Mouse (Mus musculus) gastrocnemius, adult 8-10 months (tissue): Measurements from ENCODE around the gene Tbc1d14. TPM values are rescaled to one million over a fixed set of nuclear protein-coding genes. Genes with fewer than 3 reads are reported as not detected.

Source experiments
- DNase-seq, 2 experiments: peaks; one replicate each; pipeline ENCODE4 v3.0.0; 2022; ENCODE audit warnings: low spot score in 2 of 2
- total RNA-seq, 4 experiments: library from RNA; stranded (reverse); gene quantifications; 2 replicates each; pipeline ENCODE4 v1.2.4; 2022

Gene Tbc1d14
- total RNA-seq, 4 experiments from 2014 or later = 13.9 to 15.2 (median 15.1) TPM

- DNase-seq = no peak
Measured at GRCm38 (mm10) chr5:36578982-36579381, 14.1 kb downstream of the Tbc1d14 start.

- no peak for DNase-seq
Measured at GRCm38 (mm10) chr5:36576457-36576856, 16.6 kb downstream of the Tbc1d14 start.

DNA sequence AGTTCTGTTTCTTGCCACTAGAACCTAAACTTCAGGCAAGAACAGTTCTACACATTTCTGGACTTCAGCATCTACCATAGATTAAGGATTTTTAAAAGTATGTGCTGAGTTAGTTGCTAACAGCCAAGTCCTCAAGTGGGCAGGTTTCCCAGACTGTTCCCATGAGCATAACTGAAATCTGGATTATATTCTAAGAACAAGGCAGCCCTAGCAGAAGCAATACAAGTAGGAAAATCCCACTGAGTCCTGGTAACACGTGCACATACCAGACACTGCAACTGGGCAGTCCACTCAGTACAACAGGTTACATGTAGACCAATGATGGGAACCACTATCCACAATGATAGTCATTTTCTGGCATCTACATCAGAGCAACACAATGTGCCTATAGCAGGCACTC is 17.3 kb downstream of the Tbc1d14 start:
- DNase-seq = peak in 1 of 2 experiments; percentile 26

- DNase-seq = peak in 1 of 2 experiments; percentile 53
Measured at GRCm38 (mm10) chr5:36575227-36575626, 17.8 kb downstream of the Tbc1d14 start.

DNA sequence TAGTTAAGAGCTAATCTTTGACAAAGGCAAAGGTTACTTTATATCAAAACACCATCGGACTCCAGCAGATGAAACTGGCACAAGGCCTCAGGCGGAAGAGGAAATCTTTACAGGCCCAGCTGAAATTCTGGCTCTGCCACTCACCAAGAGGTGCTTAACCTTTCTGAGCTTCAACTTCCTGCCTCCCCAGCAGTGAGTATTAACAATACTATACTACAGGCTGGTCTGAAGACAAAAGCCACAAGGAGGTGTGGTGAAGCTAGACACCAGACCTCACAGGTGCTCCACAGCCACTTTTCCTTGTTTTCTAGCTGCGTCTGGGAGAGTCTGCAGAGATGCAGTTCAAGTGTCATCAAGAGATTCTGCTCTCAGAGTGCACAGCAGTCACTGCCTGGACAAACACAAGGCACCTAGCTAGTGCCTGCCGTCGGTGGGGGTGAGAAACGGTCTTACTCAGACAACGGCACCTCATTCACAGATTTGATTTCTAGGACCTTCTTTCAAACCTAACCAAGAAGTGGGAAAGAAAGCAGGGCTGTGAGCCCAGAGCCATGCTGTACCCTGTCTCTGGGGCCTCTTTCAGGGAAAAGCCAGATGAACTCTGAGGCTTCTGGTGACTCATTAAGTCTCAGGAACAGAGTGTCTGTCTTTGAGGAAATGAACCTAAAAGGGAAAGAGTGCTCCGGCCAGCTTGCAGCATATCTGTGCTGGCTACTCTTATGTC is 18.8 kb downstream of the Tbc1d14 start:
- DNase-seq = no peak

DNA sequence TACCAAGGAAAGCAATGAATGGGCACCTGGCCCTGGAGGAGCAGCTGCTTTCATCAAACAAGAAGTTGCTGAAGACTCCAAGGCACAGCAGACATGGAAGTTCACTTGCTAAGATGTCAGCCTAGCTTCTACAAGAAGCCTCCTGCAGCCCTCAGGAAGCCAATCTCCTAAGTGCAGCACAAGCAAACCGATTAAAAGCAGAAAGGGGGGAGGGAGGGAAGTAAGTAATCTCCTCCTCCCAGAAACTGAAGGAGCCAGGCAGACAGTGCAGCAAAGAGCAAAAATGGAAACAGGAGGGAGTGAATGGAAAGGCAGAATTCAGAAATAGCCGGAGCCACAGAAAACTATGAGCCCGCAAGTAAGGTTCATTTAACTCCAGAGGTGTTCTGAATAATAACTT is 19.7 kb downstream of the Tbc1d14 start:
- DNase-seq = no peak

DNA sequence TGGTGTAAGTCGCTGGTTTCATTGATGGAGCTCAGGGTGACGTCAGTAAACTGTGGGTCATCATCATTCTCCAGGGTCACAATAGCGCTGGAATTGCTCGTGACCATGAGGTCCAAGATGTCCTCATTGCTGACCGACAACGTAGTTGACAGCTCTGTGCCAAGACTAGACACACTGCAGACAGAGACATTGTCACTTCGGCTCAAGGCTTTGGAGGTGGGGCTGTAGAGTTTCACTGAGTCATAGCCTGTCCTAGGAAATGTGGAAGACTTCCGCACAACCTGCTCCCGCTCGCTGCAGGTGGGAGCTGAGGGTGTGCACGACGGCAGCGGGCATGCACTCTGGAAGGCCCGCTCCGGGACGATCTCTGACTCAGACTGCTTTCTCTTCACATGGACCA is 21.7 kb downstream of the Tbc1d14 start:
- DNase-seq = no peak

DNA sequence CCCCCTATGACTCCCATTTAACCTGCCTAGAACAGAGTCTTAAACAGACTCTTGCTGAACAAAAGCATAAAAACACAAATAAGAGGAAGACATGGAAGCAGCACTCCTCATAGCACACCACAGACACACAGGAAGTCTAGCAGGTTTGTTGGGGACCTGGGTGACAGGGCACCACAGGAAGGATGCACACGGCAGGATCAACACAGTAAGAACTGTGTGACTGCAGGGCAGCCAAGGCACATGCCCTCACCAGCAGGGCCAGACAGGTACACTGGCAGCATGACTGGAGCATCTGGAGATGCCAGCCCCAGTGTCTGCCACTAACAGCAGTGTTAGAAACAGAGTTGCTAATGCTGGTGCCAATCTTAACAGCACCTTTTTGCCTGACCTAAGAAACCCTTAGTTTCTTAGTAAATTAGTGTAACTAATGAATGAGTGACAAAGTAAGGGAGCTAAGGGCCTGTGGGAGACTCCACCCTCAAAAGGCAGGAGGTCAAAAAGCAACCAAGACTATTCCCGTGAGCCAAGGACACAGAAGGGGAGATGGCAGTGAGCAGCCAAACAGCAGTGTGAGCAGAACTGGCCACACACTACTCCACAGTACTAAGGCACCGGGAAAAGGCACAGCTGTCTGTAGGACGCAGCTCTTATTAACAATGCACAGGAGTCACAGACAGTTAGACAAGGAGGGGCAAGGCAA is 22.4 kb downstream of the Tbc1d14 start:
- no peak for DNase-seq

- DNase-seq = no peak
Measured at GRCm38 (mm10) chr5:36570098-36570497, 23.0 kb downstream of the Tbc1d14 start.

DNA sequence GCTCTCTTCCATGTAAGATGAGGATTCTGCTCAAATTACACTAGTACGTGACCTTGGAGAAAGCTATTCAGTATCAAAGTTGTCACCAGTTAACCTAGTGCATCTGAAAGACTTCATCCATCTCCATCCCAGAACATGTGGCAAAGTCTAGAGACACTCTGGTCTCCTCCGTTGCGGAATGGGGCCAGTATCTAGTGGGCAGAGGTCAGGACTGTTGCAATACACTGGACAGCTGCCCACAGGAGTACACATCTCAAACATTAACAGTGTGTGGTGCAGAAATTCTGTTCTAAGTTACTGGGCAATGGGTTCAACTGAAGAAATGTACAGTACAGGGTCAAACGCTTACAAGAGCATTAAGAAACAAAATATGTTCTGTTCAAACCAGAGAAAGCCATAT is 25.0 kb downstream of the Tbc1d14 start:
- DNase-seq = peak in 1 of 2 experiments; percentile 16

DNA sequence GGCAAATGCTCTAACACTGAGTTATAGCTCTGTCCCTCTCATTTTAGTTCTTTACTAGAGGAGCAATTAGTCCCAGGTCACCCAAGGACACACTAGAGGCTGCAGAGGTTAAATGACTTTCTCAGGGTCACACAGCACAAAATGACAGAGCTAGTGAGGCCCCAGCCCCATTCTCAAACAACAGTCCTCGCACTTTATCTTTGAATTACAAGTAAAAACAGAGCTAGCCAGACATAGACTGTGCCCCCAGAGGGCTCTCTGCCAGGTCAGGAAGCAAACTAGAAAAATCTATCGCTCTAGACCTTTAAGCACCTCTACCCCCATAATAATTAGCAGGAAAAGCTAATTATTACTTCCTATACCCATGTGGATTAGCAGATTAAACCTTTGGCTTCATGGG is 25.4 kb downstream of the Tbc1d14 start:
- no peak for DNase-seq

DNA sequence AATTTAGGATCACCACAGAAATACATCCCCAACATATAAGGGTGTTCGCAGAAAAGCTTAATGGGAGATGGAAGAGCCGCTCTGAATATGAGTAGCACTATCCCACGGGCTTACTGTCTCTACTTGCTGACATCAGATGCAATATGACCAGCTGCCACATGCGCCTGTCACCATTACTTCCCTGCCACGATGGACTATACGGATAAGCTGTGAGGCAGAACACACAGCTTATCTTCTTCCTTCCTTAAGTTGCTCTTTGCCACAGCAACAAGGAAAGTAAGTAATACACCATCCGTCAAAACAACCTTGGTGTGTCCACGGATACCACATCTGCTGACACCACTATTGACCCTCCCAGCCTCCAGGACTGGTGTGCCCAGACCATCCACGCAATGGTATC is 28.5 kb downstream of the Tbc1d14 start:
- DNase-seq = no peak

DNA sequence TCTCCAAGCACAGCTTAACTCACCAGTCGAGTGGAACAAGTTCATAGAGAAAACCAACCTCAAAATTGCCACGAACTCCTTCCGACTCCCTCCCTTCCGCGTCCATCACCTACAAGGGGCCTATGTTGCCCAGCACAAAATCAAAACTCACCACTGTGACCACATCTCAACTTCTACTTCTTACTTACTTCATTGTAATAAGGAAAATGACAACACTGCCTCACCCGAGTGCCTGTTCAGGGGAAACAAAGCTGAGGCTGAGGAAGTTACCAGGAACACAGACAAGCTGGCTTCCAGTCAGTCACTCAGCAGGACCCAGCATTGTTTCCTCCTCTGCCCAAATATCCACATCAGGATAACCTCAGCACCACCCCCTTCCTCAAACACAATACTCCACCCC is 29.3 kb downstream of the Tbc1d14 start:
- no peak for DNase-seq

- no peak for DNase-seq
Measured at GRCm38 (mm10) chr5:36562791-36563445, 30.2 kb downstream of the Tbc1d14 start.

GRCm38 (mm10) chr5:36561509-36561908 is 31.6 kb downstream of the Tbc1d14 start:
- DNase-seq = no peak

DNA sequence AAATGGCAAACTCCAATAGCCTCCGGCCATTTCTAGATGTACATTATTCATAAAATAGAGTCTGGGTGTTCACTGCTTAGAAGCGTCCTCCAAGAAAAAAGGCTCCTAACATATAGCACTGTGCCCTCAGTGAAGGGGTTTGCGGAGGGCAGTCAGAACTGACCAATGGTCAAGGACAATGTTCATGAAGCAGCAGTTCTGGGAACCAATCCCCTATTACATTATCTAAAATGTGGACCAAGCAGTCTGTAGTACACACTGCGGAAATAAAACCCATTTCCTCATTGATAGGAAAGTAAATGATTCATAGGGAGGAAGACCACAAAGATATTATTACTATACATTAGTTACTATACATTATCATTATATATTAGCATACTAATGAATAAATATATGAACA is 32.6 kb downstream of the Tbc1d14 start:
- no peak for DNase-seq

- DNase-seq = no peak
Measured at GRCm38 (mm10) chr5:36559510-36560235, 33.4 kb downstream of the Tbc1d14 start.

DNA sequence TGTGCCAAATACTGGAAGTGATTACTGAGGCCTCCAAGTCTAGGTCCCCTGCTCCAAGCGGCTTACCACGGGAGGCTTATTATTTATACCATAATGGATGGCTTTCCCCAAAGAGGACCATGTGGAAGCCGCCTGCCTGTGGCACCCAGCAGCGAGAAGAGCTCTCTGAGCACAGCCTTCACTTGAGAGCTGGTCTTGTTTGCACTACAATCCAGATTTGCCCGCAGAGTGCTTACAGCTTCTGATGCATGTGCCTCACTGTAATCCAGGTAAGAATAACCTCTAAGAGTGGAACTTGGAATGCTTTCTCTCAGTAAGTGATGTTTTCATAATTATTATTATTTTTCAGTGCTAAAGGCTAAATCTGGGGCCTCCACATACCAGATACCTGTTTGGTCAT is 34.0 kb downstream of the Tbc1d14 start:
- DNase-seq = no peak

- DNase-seq = no peak
Measured at GRCm38 (mm10) chr5:36558526-36558925, 34.5 kb downstream of the Tbc1d14 start.

DNA sequence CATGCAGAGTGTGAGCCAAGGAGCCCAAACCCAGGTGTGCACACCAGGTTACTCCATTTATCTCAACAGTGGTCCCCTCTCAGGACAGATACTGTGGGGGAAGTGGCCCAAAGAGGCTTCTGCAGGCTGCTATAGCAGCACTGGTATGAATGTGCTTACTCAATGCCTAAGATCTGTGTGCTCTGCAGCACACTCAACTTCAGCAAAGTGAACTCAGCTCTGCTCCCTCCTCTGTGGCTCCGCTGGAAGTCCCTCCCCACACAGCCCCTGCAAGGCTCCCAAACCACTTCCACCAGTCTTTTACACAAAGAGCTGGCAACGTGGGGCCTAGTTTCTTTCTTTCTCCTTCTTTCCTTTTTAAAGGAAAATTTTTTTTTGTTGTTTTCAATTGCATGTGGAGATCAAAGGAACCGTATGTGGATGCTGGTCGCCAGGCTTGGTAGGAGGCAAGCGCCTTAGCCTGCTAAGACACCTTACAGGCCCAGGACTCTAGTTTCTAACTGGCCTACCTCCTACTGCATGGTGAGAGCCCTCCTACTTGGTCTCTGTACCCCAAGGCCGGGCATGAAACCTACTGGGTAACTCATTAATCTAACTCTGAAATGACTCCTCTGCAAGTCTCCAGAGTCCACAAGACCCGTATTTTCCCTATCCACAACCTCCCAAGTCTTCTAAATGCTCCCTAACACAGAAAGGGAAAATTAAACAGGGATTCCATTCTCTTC is 35.3 kb downstream of the Tbc1d14 start:
- DNase-seq = no peak

DNA sequence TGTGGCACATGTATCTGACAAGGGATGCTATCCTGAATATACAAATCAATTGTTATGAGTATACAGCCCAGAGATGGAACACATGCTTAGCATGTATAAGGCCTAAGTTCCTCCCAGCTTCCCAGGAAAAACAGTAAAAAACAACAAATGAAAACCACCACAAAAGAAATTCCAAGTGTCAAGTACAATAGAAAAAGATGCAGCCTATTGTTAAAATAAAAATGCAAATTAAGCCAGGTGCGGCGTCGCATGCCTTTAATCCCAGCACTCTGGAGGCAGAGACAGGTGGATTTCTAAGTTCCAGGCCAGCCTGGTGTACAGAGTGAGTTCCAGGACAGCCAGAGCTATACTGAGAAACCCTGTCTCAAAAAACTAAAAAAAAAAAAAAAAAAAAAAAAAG is 36.2 kb downstream of the Tbc1d14 start:
- no peak for DNase-seq
